Mouse (Mus musculus): ENCODE results near the gene Arhgap31.
A peak's percentile ranks its signal among the peaks of the same experiment; 100 is the strongest.

Arhgap31 gene

DNA sequence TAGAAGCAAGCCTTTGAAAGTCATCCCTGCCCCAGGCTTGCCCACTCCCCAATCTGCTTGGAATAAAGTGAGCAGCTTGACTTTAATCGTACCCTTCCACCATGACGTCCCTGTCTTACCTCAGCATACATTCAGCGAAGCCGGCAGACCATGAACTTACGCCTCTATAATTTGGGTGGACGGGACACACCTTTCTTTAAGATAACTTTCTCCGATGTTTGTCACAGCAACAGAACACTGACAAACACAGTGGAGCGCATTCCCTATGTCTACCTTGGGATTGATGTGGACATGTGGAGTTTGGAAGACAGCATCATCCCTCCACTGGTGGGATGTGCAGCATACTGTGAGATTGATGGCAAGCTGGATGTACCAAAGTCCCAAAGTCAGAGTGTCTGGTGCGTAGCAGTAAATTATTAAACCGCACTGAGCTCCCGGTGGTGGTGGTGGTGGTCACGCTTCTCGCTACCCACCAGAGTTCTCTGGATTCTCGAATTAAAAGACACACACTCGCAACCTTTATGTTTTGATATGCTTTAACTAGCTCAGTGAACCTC, 15.6 kb upstream of the Arhgap31 start:
- DNase-seq (ENCODE audit: low read depth in 2 of 2, low spot score in 2 of 2) = no peak

DNA sequence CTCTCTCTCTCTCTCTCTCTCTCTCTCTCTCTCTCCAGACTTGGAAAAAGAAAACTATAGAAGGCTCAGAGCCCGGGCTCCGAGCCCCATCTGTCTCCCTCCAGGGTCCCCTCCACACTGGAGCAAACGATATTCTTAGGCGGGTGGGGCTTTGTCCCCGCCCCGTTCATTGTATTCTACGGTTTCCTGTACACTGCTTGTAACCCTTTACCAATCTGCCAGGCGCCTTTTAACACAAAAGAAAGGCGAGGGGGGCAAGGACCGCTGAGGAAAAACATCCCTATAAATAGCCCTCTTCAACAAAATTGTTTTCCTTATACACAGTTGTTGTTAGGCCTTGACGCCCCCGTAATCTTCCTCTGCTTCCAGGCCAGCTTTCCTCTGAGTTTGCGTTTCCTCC, 11.9 kb upstream of the Arhgap31 start:
- no peak for DNase-seq (ENCODE audit: low read depth in 2 of 2, low spot score in 2 of 2)

DNA sequence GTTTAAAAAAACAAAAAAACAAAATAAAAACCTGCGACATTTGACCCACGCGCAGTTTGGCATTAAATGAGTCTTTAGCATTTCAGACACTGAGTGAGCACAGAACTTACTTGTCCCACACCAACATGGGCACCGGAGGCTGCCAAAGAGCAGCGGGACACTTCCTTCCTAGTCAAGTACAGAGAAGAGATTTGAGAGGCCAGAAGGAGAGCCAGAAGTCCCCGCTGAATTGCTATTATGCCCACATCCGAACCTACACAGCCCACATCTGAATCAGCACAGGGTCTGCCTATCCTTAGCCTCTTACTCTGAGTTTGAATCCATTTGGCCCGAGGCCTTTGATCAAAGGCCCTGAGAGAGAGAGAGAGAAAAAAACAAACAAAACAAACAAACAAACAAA, 11.2 kb upstream of the Arhgap31 start:
- no peak for DNase-seq (ENCODE audit: low read depth in 2 of 2, low spot score in 2 of 2)

DNA sequence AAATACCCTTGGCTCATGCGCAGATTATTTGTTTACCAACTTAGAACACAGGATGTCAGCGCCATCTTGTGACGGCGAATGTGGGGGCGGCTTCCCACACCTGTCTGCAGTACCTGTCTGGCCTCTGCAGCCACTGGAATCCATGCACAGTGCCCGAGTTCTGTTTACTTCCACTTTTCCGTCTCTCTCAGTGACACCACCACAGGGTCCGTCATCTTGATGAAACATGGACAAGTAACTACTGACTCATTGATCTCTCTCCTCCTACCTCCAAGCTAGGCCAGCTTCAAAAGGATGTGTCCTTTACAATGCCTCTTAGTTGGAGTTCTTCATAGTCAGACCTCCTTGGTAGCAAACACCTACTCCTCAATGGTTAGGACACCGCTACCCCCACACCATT, 8.3 kb upstream of the Arhgap31 start:
- DNase-seq (ENCODE audit: low read depth in 2 of 2, low spot score in 2 of 2) = no peak

DNA sequence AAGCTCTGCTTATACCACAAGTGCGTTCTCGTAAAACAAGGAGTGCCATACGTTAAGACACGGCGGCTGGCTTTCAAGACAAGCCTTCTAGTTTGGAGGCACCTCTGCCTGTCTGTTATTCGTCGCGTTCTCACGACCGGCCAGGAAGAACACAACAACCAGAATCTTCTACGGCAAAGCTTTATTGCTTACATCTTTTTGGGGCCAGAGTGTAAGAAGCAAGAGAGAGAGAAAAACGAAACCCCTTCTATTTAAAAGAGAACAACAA, 1.1 kb upstream of the Arhgap31 start:
- peak; percentile 15 to 24 for DNase-seq (ENCODE audit: low read depth in 2 of 2, low spot score in 2 of 2)

DNA sequence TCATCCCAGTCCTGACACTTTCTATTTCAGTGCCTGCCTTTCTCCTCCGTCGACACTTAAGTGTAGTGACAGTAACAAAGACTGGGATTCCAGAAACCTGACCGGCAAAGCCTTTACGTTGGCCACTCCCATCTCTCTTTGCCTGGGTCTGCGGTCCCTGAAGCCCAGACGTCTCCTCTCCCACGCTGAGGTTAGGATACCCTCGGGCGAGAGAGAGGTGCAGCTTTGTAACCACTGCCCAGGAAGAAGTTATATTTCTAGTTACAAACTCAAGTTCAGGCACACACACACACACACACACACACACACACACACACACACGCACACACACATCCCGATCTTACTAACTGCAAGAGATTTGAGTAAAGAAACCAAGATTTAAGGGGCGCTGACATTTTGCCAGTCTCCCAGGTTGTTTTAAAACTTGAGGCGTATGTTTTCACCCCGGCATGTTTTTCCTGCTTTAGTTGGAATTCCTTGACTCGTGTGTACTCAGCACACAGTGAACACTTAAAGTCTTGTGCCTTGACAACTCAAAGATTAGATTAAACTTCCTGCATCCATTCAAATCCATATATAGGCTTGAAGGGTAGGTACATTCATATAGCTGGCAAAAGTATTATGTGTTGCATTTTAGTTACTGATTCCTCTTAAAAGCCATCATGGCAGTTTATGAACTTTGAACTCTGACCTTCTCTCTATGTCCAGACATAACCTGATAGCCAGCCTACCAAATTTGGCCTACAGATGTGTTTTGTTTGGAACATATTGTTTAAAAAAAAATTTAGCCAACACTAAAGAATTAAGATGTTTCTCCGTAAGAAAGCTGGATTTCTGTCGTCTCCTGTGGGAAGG, 557 bp upstream of the Arhgap31 start:
- DNase-seq (ENCODE audit: low read depth in 2 of 2, low spot score in 2 of 2) = peak; percentile 27 to 28

DNA sequence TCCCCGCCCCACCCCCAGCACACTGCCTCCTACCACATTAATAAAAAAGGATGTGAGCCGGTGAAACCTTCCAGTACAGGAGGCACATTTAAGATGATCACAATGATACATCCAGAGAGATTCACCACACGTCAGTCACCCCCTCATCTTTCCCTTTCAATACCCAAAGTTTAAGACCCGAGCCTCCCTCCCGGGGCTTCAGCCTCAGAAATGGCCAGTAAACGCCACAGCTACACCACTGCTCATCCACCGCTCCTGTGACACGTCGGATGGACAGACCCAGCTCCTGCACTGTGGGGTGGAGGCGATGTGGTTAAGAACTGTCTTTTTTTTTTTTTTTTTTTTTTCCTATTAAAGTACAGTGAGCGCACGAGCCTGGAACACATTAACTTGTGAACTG, 969 bp downstream of the Arhgap31 start:
- DNase-seq (ENCODE audit: low read depth in 2 of 2, low spot score in 2 of 2) = peak in 1 of 2 experiments; percentile 17

DNA sequence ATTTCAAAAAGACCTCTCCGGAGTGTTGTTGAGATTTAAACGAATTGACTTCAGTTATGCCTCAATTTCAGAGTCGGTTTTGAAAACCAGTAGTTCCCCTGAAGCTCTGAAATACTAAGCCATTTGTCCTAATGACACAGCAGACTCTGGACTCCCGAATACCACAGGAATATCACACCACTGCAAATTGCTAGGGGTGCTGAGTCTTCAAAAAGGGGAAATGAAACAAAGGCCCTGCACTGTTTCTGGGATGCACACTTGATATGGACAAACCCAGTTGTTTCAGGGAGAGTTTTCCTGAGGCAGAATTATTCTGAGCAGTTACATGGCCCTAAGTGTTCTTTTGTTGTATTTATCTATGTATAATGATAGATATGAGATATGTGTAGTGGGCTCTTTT, 1.8 kb downstream of the Arhgap31 start:
- DNase-seq (ENCODE audit: low read depth in 2 of 2, low spot score in 2 of 2) = no peak

DNA sequence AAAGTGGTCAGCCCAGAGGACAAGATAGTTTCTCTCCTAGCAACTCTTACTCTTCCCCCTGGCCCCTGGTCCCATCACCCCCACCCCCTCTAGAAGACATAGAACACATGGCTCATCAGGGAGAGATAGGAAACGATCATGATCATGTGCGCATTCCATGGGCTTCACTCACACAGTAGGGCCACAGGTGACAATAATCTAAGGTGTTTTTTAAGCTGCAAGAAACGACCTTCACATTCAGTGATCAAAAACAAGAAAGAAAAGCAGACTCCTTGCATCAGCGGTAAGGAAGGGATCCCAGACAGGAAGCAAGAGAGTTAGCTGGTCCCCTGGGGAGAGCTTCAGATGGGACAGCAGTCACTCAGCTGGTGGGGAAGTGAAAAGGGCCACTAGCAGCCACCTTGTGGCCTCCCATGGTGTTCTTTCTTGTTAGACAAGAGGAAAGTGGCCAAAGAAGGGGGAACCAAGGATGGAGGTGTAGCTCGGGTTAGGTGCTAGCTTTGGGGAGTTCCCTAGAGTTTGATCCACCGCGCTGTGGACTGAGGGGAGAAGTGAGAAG, 4.0 kb downstream of the Arhgap31 start:
- DNase-seq (ENCODE audit: low read depth in 2 of 2, low spot score in 2 of 2) = no peak

DNA sequence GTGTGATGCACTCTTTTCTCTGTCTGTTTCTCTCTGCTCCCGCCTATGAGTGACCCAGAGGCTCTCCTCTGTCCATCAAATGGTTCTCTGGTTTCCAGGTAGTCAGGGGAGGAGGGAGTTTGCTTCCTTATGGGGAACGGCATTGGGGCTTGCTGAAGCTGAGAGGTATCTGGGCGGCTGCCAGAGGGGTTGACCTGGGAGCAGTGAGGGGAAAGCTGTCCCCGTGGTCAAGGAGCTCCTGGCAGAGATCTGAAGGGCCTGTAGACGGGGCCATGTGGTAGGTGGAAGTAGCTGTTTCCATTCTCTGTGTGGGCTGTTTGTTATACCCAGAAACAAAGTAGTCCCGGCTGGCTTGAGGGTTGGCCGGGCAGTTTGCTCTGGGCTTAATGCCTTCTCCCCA, 6.3 kb downstream of the Arhgap31 start:
- DNase-seq (ENCODE audit: low read depth in 2 of 2, low spot score in 2 of 2) = no peak

DNA sequence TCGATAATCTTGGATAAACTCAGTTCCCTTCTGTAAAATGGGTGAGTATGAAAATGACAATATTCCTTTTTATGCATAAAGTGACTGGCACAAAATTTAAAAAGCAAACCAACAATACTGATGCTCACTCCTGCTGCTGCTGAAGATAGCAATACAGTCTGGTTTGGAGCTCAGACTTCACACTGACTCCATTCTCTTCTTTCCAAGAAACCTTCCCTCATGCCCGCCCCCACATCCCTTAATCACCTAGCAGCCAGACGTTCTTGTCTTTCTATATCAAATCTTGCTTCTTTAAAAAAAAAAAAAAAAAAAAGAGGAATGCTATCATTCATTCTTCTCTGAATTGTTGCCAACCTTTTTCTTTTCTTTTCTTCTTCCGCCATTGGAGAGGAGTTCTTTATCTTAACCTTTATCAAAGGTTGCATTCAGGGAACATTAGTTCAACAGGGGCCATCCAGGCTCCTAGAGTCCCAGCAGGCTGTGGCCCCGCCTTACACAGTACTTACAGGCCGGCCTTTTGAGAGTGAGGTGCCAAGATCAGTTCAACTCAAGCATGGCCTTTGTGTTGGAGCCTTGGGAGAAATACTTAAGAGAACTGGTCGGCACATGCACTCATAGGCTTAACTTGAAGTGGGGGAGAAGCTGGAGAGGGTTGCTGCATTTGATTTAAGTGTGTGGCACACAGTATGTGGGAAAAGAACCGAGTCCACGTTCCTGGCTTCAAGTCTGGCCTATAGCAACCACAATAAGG, 7.4 kb downstream of the Arhgap31 start:
- DNase-seq (ENCODE audit: low read depth in 2 of 2, low spot score in 2 of 2) = no peak

DNA sequence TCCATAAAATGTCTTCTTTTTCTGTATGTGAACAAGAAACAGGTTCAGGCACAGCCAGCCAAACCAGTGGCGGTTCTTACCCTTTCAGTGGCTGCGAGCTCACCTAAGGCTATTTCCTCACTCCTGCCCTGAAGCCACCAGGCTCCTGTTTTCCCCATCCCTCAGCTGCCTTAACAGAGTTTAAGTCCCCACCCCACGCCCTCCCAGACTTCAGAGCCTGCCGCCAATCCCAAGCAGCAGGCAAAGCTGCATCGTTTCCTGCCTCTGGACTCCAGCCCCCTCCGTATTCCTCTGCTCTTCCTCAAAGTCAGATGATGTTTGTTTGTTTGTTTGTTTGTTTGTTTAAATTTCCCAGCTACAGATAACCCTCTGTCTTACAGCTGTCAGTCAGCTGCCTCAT, 9.6 kb downstream of the Arhgap31 start:
- no peak for DNase-seq (ENCODE audit: low read depth in 2 of 2, low spot score in 2 of 2)

DNA sequence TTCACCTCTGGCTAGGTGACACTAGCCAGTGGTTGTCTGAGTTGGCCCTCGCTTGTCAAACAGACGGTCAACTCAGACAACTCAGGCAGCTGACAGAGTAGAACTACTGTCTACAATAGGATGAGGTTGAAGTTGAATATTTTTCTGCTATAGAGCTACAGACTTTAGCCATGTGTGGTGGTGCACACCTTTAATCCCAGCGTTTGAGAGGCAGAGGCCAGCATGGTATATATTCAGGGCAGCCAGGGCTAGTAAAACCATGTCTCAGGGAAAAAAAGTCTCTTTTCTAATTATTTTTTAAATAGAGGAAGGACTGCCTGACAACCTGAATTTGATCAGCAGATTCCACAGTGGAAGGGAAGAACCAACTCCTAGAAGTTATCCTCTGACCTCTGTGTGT, 10.8 kb downstream of the Arhgap31 start:
- no peak for DNase-seq (ENCODE audit: low read depth in 2 of 2, low spot score in 2 of 2)

DNA sequence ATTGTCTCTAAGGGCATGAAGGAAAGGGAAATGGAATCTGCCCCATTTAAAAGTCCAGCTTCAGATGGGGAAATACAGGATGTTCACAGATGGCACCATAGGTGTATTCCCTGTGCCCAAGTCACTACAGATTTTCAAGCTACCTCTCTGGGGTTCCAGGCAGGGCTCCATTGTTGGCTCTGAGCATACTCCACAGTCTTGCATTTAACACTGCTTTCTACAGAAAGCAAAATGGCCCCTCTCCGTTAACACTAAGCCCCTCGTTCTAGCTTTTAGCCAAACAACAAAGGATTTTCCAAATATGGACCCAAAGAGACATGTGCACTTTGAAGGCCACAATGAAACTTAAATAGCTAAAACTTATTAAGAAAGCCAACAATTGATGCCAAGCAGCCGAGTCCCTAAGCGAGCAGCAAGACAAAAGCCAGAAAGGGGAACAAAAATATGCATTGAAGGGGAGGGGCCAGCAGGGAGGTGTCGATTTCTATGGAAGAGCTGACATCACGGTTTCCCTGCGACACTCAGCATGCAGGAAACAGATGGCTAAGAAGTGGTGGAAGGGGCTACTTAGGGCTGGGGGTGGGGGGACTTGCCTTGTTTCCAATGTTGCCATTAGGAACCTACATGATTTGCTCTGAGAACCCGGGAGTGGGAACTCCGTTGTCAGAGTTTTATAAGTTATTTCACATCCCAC, 11.4 kb downstream of the Arhgap31 start:
- no peak for DNase-seq (ENCODE audit: low read depth in 2 of 2, low spot score in 2 of 2)

DNA sequence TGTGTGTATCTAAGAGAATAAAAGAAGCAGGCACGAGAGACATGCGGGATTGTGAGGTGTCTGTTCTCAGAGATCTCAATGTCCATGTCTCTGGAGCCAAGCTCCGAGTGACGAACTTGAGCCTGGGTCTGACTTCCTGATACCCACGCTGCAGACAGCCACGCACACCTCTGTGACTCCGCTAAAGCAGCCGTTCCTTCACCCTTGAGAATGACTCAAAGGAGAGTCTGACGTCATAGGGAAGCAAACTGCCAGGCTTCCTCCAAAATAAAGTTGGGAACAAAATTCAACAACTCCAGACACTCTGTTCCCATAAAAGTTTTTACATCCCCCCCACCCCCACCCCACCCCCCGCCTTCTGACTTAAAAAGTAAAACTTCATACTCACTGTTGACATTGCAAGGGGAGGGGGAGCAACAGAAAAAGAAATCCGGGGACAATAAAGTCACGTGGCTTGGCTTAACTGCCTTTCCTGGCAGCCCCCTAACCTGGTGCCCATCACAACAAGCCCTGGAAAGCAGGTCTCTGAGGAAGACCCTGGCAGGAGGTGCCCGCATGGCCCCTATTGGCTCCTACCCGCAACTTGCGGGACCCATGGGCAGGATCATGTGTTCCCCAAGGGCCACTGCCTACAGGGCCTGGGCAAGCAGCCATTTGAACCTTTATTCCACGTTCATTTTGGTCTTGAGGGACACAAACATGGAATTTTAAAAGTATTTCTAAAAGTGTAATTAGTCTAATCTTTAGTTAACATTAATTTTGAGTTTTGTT, 12.5 kb downstream of the Arhgap31 start:
- no peak for DNase-seq (ENCODE audit: low read depth in 2 of 2, low spot score in 2 of 2)

DNA sequence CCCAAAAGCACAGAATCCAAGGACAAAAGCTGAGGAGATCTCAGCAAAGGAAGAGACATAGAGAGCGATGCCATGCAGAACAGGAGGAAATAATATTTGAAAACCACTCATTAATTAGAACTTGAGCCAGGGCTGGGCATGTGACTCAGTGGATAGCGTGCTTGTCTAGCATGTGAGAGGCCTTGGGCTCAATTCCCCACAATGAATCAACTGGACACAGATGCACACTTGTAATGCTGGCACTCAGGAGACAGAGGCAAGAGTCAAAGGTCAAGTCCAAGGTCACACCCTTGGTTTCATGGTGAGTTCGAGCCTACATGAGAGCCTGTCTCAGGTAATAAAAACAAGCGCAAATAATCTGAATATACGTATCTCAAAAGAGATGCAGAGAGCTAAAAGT, 15.5 kb downstream of the Arhgap31 start:
- no peak for DNase-seq (ENCODE audit: low read depth in 2 of 2, low spot score in 2 of 2)

DNA sequence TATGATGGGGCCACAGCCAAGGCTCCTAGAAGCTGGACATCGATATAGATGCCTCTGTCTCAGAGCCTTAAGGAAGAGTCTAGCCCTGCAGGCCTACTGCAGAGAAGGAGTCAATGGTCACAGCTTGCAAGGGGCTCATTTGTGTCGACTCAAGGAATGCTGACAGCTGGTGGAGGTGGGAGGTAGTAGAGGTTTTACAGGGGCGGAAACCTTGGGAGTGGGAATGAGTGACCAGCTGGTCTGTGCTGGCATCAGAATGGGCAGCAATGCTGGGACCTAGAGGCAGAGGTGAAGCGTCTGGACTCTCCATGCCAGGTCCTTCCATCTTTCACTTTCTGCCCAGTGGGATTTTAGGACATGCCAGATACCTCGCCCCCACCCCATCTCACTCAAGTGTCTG, 17.5 kb downstream of the Arhgap31 start:
- DNase-seq (ENCODE audit: low read depth in 2 of 2, low spot score in 2 of 2) = no peak

DNA sequence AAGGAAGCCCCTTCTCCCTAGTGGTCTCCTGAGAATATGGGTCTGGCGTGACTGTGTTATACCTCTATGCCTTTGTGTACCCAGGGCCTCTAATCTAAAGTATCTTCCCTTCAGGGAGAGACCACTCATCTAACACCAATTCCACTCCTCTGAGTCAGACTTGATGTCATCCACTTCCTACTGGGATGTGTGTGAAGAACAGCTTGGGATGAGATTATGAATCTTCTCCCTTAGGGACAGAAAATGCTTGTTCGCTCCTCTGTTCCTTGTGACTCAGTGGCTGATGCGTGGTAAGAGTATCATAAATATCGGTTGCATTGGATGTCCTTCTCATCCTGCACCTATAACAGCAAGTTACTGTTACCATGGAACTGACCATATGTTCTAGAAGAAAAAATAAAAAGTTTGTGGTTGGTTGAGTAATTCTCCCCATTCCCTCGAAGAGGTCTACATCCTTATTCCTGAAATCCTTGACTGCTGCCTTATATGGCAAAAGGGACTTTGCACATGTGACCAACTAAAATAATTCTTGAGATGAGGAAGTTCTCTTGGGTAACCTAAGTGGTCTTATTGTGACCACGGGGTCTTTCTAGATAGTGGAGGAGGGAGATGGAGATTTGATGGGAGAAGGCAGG, 18.1 kb downstream of the Arhgap31 start:
- DNase-seq (ENCODE audit: low read depth in 2 of 2, low spot score in 2 of 2) = no peak

DNA sequence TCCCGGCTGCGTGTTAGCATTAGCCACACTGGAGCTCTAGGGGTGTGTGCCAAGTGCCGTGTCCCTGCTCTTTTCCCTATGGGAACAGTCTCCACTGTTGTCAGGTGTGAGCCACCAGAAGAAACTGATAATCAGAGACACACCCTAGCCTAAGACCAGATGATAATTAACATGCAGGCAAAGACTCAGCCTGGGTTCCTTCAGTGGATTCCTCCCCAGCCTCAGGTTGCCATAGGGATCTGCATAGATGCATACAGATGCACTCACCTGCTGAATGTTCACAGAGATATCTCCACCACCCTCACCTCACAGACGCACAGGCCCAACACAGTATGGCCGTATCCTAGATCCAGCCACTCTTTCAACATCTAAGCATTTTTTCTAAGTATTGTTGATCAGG, 22.6 kb downstream of the Arhgap31 start:
- no peak for DNase-seq (ENCODE audit: low read depth in 2 of 2, low spot score in 2 of 2)

DNA sequence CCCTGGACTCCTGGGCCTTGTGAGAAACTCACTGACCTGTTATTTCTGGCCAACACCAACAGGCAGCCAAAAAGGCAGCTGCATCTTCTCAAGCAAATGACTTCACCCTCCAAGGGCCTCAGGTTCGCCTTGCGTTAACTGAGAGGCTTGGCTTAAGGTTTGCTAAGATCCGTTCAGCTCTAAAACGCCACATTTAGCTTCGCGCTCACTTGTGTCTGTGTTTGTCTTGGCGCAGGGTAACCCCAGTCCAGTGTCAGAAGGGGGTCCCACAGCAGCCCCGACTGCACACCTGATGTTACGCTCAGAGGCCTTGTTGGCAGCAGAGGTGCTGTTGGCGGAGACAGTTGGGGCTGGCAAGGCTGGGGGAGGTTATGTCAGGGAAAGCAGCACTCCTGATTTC, 23.3 kb downstream of the Arhgap31 start:
- no peak for DNase-seq (ENCODE audit: low read depth in 2 of 2, low spot score in 2 of 2)

Measured in CD8-positive naive resting alpha-beta T cell, adult 2 months (primary cell).